Mouse (Mus musculus) stomach, embryonic 16.5 days (tissue): ENCODE data around the gene Cdhr4. TPM values are rescaled to one million over a fixed set of nuclear protein-coding genes. Genes with fewer than 3 reads are reported as not detected.
A peak's percentile ranks its signal among the peaks of the same experiment; 100 is the strongest.

Experiments
- ATAC-seq: fragments of 200-750 bp; cut with Nextera tagmentation; 2 replicates; pipeline ENCODE4 v1.8.0; 2017; ENCODE audit warnings: moderate number of reproducible peaks, moderate TSS enrichment; ENCODE audit not compliant: insufficient read depth, low FRiP score
- H3K27ac ChIP-seq: fragments of 300-500 bp; sonication (generic); 2 replicates; pipeline ENCODE4 v1.5.1; 2014; ENCODE audit warnings: low read length
- H3K27me3 ChIP-seq: fragments of 300-500 bp; sonication (generic); 2 replicates; pipeline ENCODE4 v1.6.1; 2014; ENCODE audit warnings: low read length, control low read depth, mixed read lengths; ENCODE audit not compliant: control insufficient read depth, insufficient read depth
- H3K36me3 ChIP-seq: fragments of 300-500 bp; sonication (generic); 2 replicates; pipeline ENCODE4 v1.6.1; 2014; ENCODE audit warnings: low read length; ENCODE audit not compliant: control insufficient read depth, insufficient read depth
- H3K4me1 ChIP-seq: fragments of 300-500 bp; sonication (generic); 2 replicates; pipeline ENCODE4 v1.6.1; 2014; ENCODE audit warnings: low read length, control low read depth, mixed read lengths; ENCODE audit not compliant: control insufficient read depth, insufficient read depth
- H3K4me2 ChIP-seq: fragments of 300-500 bp; sonication (generic); 2 replicates; pipeline ENCODE4 v1.6.1; 2014; ENCODE audit warnings: low read depth, low read length, mixed read lengths
- H3K4me3 ChIP-seq: fragments of 300-500 bp; sonication (generic); replicated peaks from 2 replicates; pipeline ENCODE4 v1.5.1; 2014; ENCODE audit warnings: mild to moderate bottlenecking, low read length
- H3K9ac ChIP-seq: fragments of 300-500 bp; sonication (generic); 2 replicates; pipeline ENCODE4 v1.6.1; 2014; ENCODE audit warnings: low read length
- H3K9me3 ChIP-seq: fragments of 300-500 bp; sonication (generic); replicated peaks from 2 replicates; pipeline ENCODE4 v1.6.1; 2016; ENCODE audit warnings: low read length, control low read depth; ENCODE audit not compliant: control insufficient read depth
- WGBS: fragments of 180-500 bp; shearing (Covaris S2); extraction: QIAGEN DNeasy Blood & Tissue Kit; methylation state at CpG from one replicate; pipeline ENCODE4 v1.1.7; 2014; 5-methylcytosine and 5-hydroxymethylcytosine counted together
- polyA plus RNA-seq: library from polyadenylated mRNA; unstranded; fragments of >200 nt; fragmentation: Nextera tagmentation; extraction: Ambion mirVana; gene quantifications from 2 replicates; pipeline ENCODE4 v1.2.1, GENCODE M21; 2015

Gene Cdhr4
- polyA plus RNA-seq, 1 experiment from 2014 or later = 12.7 TPM

GRCm38 (mm10) chr9:107971690-107972541 lies 20.4 kb upstream of the Cdhr4 start:
- H3K4me1 ChIP-seq = peaks cover 11% of the 10 kb centered on the region
- ATAC-seq = peak; percentile 42; the same call in 1 of the 2 replicates
- H3K4me2 ChIP-seq = no peak overlapping the region
- no peaks in the 10 kb centered on the region for H3K36me3 ChIP-seq
- H3K4me3 ChIP-seq = no peak overlapping the region
- 64% methylated on average over 8 of the region's 8 CpGs for WGBS
- H3K9ac ChIP-seq = no peak overlapping the region
- H3K27ac ChIP-seq = no peak overlapping the region
- no peaks in the 10 kb centered on the region for H3K27me3 ChIP-seq
- no peaks in the 10 kb centered on the region for H3K9me3 ChIP-seq

- H3K27me3 ChIP-seq = no peaks in the 10 kb centered on the region
- peak overlapping the region; percentile 83 for H3K27ac ChIP-seq
- H3K4me2 ChIP-seq = no peak overlapping the region; the same call in 1 of the 2 replicates
- whole genome bisulfite sequencing = 76% methylated on average over 10 of the region's 10 CpGs
- no peak overlapping the region for H3K4me3 ChIP-seq
- no peaks in the 10 kb centered on the region for H3K9me3 ChIP-seq
- H3K9ac ChIP-seq = no peak overlapping the region
- H3K36me3 ChIP-seq = no peaks in the 10 kb centered on the region
- ATAC-seq = peak; percentile 42; the same call in 1 of the 2 replicates
- H3K4me1 ChIP-seq = peaks cover 11% of the 10 kb centered on the region
Observed at GRCm38 (mm10) chr9:107974491-107975171, 17.7 kb upstream of the Cdhr4 start.

GRCm38 (mm10) chr9:107975399-107976386 lies 16.6 kb upstream of the Cdhr4 start, which contains the start of gene Uba7:
Gene Uba7, plus strand, starts transcription at chr9:107975505.
- no peaks in the 10 kb centered on the region for H3K9me3 ChIP-seq
- 63% methylated on average over 12 of the region's 12 CpGs for WGBS
- peak within 1 kb of the TSS; percentile 34 for H3K4me3 ChIP-seq
- ATAC-seq = peak; percentile 61; the same call in 1 of the 2 replicates
- H3K4me1 ChIP-seq = peaks cover 13% of the 10 kb centered on the region
- H3K27me3 ChIP-seq = no peaks in the 10 kb centered on the region
- peak within 1 kb of the TSS; percentile 63 for H3K9ac ChIP-seq
- peak within 1 kb of the TSS; percentile 83 for H3K27ac ChIP-seq
- H3K4me2 ChIP-seq = peak within 1 kb of the TSS; percentile 38
- H3K36me3 ChIP-seq = no peaks in the 10 kb centered on the region

- Histone ChIP-seq H3K27ac (no peak overlapping the region), H3K4me3 (no peak overlapping the region), H3K4me2 (no peak overlapping the region), H3K4me1 (peaks cover 41% of the 10 kb centered on the region), H3K27me3 (no peaks in the 10 kb centered on the region), H3K9me3 (no peaks in the 10 kb centered on the region), H3K9ac (no peak overlapping the region), H3K36me3 (no peaks in the 10 kb centered on the region)
- ATAC-seq = no peak
- WGBS = 86% methylated on average over 12 of the region's 12 CpGs
Observed at GRCm38 (mm10) chr9:107978815-107979214, 13.5 kb upstream of the Cdhr4 start.

- peak overlapping the region; percentile 81 for H3K4me2 ChIP-seq
- peak overlapping the region; percentile 81 for H3K9ac ChIP-seq
- 26% methylated on average over 7 of the region's 7 CpGs for WGBS
Observed at GRCm38 (mm10) chr9:107981684-107982605, 10.4 kb upstream of the Cdhr4 start.

GRCm38 (mm10) chr9:107982681-107983346 lies 9.5 kb upstream of the Cdhr4 start, which contains the start of gene Gm20661:
Gene Gm20661, plus strand, starts transcription at chr9:107983058.
- no peaks in the 10 kb centered on the region for H3K36me3 ChIP-seq
- peak within 1 kb of the TSS; percentile 81 for H3K9ac ChIP-seq
- H3K27ac ChIP-seq = peak within 1 kb of the TSS; percentile 100
- peak within 1 kb of the TSS; percentile 81 for H3K4me2 ChIP-seq
- peaks cover 45% of the 10 kb centered on the region for H3K4me1 ChIP-seq
- H3K27me3 ChIP-seq = no peaks in the 10 kb centered on the region
- ATAC-seq = peak; percentile 78
- no peaks in the 10 kb centered on the region for H3K9me3 ChIP-seq
- H3K4me3 ChIP-seq = peak within 1 kb of the TSS; percentile 65
- WGBS = 20% methylated on average over 14 of the region's 14 CpGs

More at GRCm38 (mm10) chr9:107981684-107982605, 10.4 kb upstream of the Cdhr4 start:
- H3K36me3 ChIP-seq = no peaks in the 10 kb centered on the region
- H3K9me3 ChIP-seq = no peaks in the 10 kb centered on the region
- H3K27me3 ChIP-seq = no peaks in the 10 kb centered on the region
- peaks cover 43% of the 10 kb centered on the region for H3K4me1 ChIP-seq
- peak overlapping the region; percentile 65 for H3K4me3 ChIP-seq
- H3K27ac ChIP-seq = peak overlapping the region; percentile 100
- ATAC-seq = peak; percentile 22; the same call in 1 of the 2 replicates

- H3K36me3 ChIP-seq = no peaks in the 10 kb centered on the region
Observed at GRCm38 (mm10) chr9:107983421-107983890, 8.8 kb upstream of the Cdhr4 start.

More at GRCm38 (mm10) chr9:107983421-107983890, 8.8 kb upstream of the Cdhr4 start:
- 13% methylated on average over 4 of the region's 4 CpGs for WGBS
- no peaks in the 10 kb centered on the region for H3K9me3 ChIP-seq
- peak; percentile 72 for ATAC-seq
- H3K27me3 ChIP-seq = no peaks in the 10 kb centered on the region
- H3K9ac ChIP-seq = peak overlapping the region; percentile 81
- H3K27ac ChIP-seq = peak overlapping the region; percentile 100
- peak overlapping the region; percentile 81 for H3K4me2 ChIP-seq
- peak overlapping the region; percentile 65 for H3K4me3 ChIP-seq
- H3K4me1 ChIP-seq = peaks cover 45% of the 10 kb centered on the region
